In the genomic region with DNA sequence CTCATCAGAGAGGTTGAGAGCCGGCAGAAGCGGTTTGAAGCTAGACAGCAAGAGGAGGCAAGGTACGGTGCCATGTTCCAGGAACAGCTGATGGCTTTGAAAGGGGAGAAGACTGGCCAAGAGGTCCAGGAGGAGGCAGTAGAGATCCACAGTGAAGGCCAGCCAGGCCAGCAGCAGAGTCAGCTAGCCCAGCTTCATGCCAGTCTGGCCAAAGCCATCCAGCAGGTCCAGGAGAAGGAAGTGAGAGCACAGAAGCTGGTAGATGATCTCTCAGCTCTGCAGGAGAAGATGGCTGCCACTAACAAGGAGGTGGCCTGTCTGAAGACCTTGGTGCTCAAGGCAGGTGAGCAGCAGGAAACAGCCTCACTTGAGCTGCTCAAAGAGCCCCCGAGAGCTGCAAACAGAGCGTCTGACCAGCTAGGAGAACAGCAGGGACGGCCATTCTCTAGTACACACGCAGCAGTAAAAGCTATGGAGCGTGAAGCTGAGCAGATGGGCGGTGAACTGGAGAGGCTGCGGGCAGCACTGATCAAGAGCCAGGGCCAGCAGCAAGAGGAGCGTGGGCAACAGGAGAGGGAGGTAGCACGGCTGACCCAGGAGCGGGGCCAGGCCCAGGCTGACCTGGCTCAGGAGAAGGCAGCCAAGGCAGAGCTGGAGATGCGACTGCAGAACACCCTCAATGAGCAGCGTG, we compare ENCODE assay signal across 11 mouse cellular contexts. TPM values are rescaled to one million over a fixed set of nuclear protein-coding genes. Genes with fewer than 3 reads are reported as not detected.
DNase-seq lines count a peak whose midpoint lies in the region; ATAC-seq and TF ChIP-seq lines count a peak whose summit lies in the region.
"Had no signal": no experiment of that assay in that cellular context is flagged by ENCODE, and none has a peak within 500 bp of the region (broad histone marks: within the 10 kb centered on the region; RNA-seq: fewer than 3 reads in every experiment).

No protein-coding gene starts in this region.

- peak; percentile 44 for DNase-seq in gastrocnemius, postnatal 14 days
- DNase-seq in gastrocnemius, adult 8-10 months (ENCODE audit: low spot score in 2 of 2), result no peak
- no peak for DNase-seq in liver, postnatal 0 days
- no peak for DNase-seq in liver, embryonic 11.5 days (ENCODE audit: low spot score)
- DNase-seq in cerebellum, postnatal 10 days, result peak; percentile 78 to 82
- DNase-seq in urinary bladder, postnatal 10 days (ENCODE audit: low spot score), result no peak
- no peak for DNase-seq in right cerebral cortex, adult 18-20 months
- DNase-seq: right cerebral cortex, postnatal 25 days had no signal

- H3K27ac ChIP-seq in liver, postnatal 0 days (ENCODE audit: low read depth), result no peak overlapping the region
- no peak overlapping the region for H3K27ac ChIP-seq in liver, embryonic 11.5 days (ENCODE audit: low read depth, low read length)
- H3K27ac ChIP-seq: embryonic facial prominence, embryonic 12.5 days had no signal

- intact Hi-C loops in gastrocnemius, postnatal 14 days (cut with DNase I; ENCODE audit: low total_unique reads), result loop anchor here (5.0 kb wide), 1 partner anchor 63 kb away; no protein-coding TSS in a partner anchor

- H3K9me3 ChIP-seq in liver, postnatal 0 days (ENCODE audit: low read length), result no peaks in the 10 kb centered on the region
- H3K9me3 ChIP-seq in liver, embryonic 11.5 days (ENCODE audit: control insufficient read depth, low read length), result no peaks in the 10 kb centered on the region
- H3K9me3 ChIP-seq: embryonic facial prominence, embryonic 12.5 days; stomach, embryonic 15.5 days had no signal

- peaks cover 5% of the 10 kb centered on the region for H3K79me2 ChIP-seq in myocyte (ENCODE audit: control insufficient read depth, insufficient read depth)

- no peak overlapping the region for H3K4me2 ChIP-seq in liver, postnatal 0 days (ENCODE audit: low read depth, low read length)
- no peak overlapping the region for H3K4me2 ChIP-seq in liver, embryonic 11.5 days
- no peak overlapping the region for H3K4me2 ChIP-seq in myocyte (ENCODE audit: low read depth)
- H3K4me2 ChIP-seq: embryonic facial prominence, embryonic 12.5 days; stomach, embryonic 15.5 days had no signal

- no peaks in the 10 kb centered on the region for H3K27me3 ChIP-seq in liver, postnatal 0 days (ENCODE audit: insufficient read depth, low read length)
- H3K27me3 ChIP-seq in liver, embryonic 11.5 days (replicated peaks; ENCODE audit: control insufficient read depth, insufficient read depth, low read length), result no peaks in the 10 kb centered on the region
- H3K27me3 ChIP-seq in myocyte (ENCODE audit: control insufficient read depth, insufficient read depth, insufficient read length), result no peaks in the 10 kb centered on the region
- H3K27me3 ChIP-seq: embryonic facial prominence, embryonic 12.5 days; stomach, embryonic 15.5 days had no signal

- no peak for ATAC-seq in liver, postnatal 0 days
- ATAC-seq in liver, embryonic 11.5 days (replicated peaks; ENCODE audit: low FRiP score), result no peak

- H3K4me3 ChIP-seq in liver, postnatal 0 days (ENCODE audit: low read depth, low read length), result no peak overlapping the region
- no peak overlapping the region for H3K4me3 ChIP-seq in liver, embryonic 11.5 days (ENCODE audit: low read depth, low read length)
- no peak overlapping the region for H3K4me3 ChIP-seq in myocyte
- H3K4me3 ChIP-seq: embryonic facial prominence, embryonic 12.5 days; stomach, embryonic 15.5 days had no signal

- no peak for TF ChIP-seq POLR2A in myocyte (IDR thresholded peaks at IDR 0.05; ENCODE audit: insufficient read length, low read depth)

- TF ChIP-seq EP300 in liver, postnatal 0 days (IDR thresholded peaks at IDR 0.05; ENCODE audit: low read depth), result no peak

- 97% methylated on average over 15 of the region's 15 CpGs for WGBS in liver, postnatal 0 days (ENCODE audit: insufficient replicate concordance)
- 94% methylated on average over 15 of the region's 15 CpGs for WGBS in liver, embryonic 11.5 days

- TF ChIP-seq CTCF in liver, postnatal 0 days (IDR thresholded peaks at IDR 0.05; ENCODE audit: low read depth), result 0 out of 2 replicates have a peak, but pooled peaks have one; percentile 21

- H3K9ac ChIP-seq in liver, postnatal 0 days (replicated peaks), result no peak overlapping the region
- no peak overlapping the region for H3K9ac ChIP-seq in liver, embryonic 11.5 days (ENCODE audit: low read depth, low read length)
- H3K9ac ChIP-seq: embryonic facial prominence, embryonic 12.5 days; stomach, embryonic 15.5 days had no signal

- H3K36me3 ChIP-seq in liver, postnatal 0 days (replicated peaks; ENCODE audit: insufficient read depth, low read length), result peaks cover 87% of the 10 kb centered on the region
- peaks cover 75% of the 10 kb centered on the region for H3K36me3 ChIP-seq in liver, embryonic 11.5 days (ENCODE audit: control insufficient read depth, insufficient read depth, low read length)
- peaks cover 24% of the 10 kb centered on the region for H3K36me3 ChIP-seq in myocyte (ENCODE audit: control insufficient read depth, insufficient read depth)

- no peak overlapping the region for H3ac ChIP-seq in myocyte (ENCODE audit: control insufficient read depth, insufficient read length)

- H3K4me1 ChIP-seq in liver, postnatal 0 days (ENCODE audit: insufficient read depth), result no peaks in the 10 kb centered on the region
- H3K4me1 ChIP-seq in liver, embryonic 11.5 days (replicated peaks; ENCODE audit: control insufficient read depth, insufficient read depth, low read length), result no peaks in the 10 kb centered on the region
- H3K4me1 ChIP-seq: embryonic facial prominence, embryonic 12.5 days; stomach, embryonic 15.5 days had no signal

TF ChIP-seq in myocyte, 11 proteins besides CTCF, POLR2A, EP300 and RAD21:
- TF ChIP-seq POLR2AphosphoS2 (IDR thresholded peaks at IDR 0.05; ENCODE audit: insufficient read length, low read depth) (peak; percentile 0), MAX (IDR thresholded peaks at IDR 0.05; ENCODE audit: low read depth) (no peak), SRF (IDR thresholded peaks at IDR 0.05; ENCODE audit: control insufficient read depth, insufficient read length, low read depth) (no peak)

RNA-seq across cellular contexts. Expression of a gene that starts 18.9 kb away (rescaled TPM):
- total RNA-seq in gastrocnemius, postnatal 14 days (2021), result 1 to 10 TPM; 1.1 to 1.4 TPM
- 1 to 10 TPM in 3 of 4 experiments, under 1 TPM in 1; 0.82 to 2.7 (median 1.7) TPM for total RNA-seq in gastrocnemius, adult 8-10 months (2022)
- polyA plus RNA-seq in liver, postnatal 0 days (2015; fragmentation: Nextera tagmentation; extraction: Ambion mirVana), result 37.7 and 40.6 TPM in 2 replicates
- 2.4 and 3.9 TPM in 2 replicates for polyA plus RNA-seq in liver, embryonic 11.5 days (2014; fragmentation: Nextera tagmentation; extraction: Ambion mirVana)
- polyA plus RNA-seq in myocyte (2012; fragmentation: generic; extraction: Trizol), result 0.84 TPM

Comparison
In these comparisons a context has a peak if more than half of its experiments do, and no peak if none do; other contexts are left out.
1. DNase-seq: peak in gastrocnemius, postnatal 14 days (single experiment) and cerebellum, postnatal 10 days (2 of 2); none in gastrocnemius, adult 8-10 months (0 of 2), liver, postnatal 0 days (single experiment), liver, embryonic 11.5 days (single experiment), urinary bladder, postnatal 10 days (single experiment) and right cerebral cortex, adult 18-20 months (single experiment).